Mouse (Mus musculus) c-Kit-positive CD71-negative TER-119-negative erythroid progenitor cells, embryonic 14.5 days (primary cell): ENCODE data around the gene Pde4dip.
A peak's percentile ranks its signal among the peaks of the same experiment; 100 is the strongest.

ENCODE experiments used
- DNase-seq: peaks from one replicate; pipeline ENCODE4 v3.0.0-alpha.2; 2013; ENCODE audit warnings: low read depth

Gene Pde4dip

DNA sequence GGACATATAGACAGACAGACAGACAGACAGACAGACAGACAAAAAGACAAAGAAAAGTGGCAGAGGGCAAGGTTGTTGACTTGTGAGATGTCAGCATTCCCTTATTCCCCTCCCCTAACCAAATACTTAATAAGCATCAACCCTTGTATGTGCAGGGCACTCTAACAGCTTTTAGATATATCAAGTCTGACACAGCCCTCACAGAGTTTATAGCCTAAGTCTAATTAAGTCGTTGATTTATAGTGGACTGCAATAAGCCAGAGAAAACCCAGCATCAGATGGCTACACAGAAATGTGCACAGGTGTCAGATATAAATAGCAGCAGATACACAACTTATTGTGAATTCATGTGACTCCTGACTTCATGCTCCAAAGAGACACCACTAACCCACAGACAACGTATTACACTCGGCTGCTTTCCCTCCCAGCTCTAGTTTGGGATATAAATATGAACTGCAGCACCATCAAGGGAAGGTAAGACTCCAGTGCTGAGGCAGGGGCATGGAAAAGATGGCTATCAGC, 87.3 kb downstream of the Pde4dip start:
- no peak for DNase-seq

DNA sequence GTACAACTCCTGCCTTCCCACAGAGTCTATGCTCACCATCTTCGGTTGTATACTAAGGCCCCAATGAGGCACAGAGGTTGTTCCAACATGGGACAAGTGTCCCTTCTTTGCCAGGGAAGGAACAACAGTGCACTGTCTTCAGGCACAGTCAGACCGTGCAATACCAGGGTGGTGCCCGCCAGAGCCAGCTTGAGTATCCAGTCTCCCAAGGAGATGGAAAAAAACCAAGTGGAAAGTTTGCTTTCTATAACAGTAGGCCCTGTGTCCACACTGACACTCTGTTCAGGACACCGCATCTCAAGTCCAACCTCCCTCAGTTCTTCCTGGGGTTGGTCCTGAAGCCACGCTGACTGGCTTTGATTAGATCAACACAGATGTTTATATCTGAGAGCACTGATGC, 87.8 kb downstream of the Pde4dip start:
- DNase-seq, result no peak

DNA sequence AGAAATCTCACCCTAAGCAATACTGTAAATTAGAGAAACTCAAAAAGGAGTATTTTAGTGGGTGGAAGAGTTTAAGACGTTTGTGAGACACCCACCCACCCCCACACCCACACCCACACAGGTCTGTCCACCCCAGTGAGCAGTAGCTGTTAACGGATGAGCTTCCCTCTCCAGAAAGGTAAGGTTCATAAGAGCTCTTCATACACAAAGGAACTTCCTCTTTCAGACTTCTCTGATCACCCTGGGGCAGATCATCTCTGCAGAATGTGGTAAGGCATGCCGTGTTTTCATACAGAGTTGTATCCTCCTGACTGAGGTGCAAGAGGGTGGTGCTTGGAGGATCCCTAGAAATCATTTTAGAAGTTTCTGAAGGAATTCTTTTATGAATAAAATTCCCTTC, 88.5 kb downstream of the Pde4dip start:
- DNase-seq, result no peak

DNA sequence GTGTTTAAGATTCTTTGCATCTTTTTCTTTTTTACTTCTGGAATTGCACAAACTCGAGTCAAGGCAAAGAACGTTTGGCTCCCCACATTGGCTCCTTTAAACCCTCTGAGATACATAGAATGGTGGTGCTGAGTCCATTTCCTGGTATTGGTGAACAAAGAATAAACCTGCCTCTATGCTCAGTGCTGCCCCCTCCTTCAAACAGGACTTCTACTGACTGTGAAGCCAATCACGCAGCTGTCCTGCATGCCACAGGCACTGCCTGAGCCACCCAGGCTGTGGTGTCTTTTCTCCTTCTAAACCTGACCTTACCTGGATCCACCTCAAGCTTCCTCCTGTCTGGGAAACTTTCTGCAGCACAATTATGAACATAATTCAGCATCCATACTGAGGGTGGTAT, 89.2 kb downstream of the Pde4dip start:
- no peak for DNase-seq

DNA sequence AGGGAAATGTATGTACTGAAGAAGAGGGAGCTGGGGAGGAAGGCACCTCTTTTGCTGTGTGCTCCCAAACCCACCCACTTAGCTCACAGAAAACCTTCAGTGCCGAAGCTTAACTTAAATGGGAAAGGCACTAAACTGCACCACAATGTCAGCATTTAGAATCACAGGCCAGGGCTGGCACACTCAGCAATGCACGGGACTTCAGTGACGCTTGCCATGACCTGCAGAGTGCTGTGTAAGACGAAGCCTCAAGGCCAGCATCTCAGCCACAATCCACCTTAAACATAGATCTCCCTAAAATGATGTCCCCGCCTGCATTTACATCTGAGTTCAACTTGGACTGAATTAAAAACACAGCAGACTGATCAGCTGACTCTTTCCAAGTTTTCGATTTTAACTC, 91.1 kb downstream of the Pde4dip start:
- no peak for DNase-seq

DNA sequence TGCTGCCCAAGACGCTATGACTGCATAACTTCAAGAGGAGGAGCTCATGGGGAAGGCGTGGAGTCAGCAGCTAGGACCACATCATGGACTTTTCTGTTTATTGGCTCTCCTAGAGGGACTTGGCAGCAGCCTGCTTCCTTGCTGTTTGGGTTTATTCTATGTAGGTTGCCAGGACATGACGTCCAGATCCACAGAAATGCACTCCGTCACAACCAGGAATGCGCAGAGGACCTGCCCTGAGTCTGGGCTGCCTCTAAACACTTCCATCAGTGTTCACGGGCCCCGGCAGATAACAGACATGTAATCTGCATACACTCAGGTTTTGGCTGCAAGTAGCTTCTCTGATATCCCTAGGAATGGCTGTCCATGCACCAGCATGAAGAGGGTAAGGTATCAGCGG, 94.5 kb downstream of the Pde4dip start:
- DNase-seq, result no peak

DNA sequence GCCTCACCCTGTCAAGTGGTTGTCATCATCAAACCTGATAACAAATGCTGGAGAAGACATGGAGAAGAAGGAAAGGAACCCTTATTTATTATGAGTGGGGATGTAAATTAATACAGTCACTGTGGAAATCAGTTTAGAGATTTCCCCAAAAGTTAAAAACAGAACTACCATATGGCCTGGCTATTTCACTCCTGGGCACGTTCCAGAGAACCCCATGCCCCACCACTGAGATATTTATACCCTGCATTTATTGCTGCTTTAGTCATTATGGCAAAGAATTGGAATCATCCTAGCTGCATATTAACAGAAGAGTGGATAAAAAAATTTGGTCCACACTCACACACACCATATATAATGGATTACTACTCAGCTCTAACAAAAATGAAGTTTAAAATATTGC, 98.4 kb downstream of the Pde4dip start:
- no peak for DNase-seq

DNA sequence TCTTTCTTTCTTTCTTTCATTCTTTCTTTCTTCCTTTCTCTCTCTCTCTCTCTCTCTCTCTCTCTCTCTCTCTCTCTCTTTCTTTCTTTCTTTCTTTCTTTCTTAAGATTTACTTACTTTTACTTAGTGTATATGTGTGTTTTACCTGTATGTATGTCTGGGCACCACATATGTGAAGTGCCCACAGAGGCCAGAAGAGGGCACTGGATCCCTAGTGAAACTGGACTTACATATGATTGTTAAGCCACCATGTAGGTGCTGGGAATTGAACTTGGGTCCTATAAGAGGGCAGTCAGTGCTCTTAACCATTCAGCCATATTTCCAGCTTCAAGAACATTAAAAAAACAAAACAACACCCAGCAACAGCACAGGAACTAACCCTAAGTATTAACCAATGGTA, 99.2 kb downstream of the Pde4dip start:
- DNase-seq, result no peak

DNA sequence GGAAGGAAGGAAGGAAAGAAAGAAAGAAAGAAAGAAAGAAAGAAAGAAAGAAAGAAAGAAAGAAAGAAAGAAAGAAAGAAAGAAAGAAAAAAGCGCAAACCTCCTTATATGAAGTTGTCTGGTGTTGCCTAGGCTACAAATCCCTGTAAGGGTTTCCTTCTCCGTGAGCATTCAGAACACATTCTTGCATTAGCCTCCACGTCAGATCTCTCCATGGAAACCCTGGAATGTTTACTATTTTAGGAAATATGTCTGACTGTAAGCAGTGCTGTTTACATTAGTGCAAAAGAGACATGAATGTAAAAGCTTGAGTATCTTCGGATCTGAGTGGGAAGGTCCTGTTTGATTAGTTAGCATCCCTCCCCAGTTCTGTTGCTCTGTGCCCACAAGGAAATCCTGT, 112.3 kb downstream of the Pde4dip start:
- no peak for DNase-seq

DNA sequence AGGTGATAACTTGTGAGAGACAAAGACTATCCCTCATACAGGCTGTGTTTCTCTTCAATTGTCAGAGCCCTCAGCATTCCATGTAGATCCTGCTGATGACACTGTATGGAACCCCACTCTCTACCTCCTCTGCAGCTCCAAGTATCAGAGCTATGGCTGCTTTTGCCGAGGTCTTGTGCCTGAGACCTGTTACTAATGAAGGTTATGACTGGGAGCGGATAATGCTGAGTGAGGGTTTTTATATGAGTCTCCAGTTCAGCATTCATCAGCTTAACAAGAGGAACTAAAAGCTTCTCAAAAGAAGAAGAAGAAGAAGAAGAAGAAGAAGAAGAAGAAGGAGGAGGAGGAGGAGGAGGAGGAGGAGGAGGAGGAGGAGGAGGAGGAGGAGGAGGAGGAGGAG, 112.8 kb downstream of the Pde4dip start:
- DNase-seq, result no peak

DNA sequence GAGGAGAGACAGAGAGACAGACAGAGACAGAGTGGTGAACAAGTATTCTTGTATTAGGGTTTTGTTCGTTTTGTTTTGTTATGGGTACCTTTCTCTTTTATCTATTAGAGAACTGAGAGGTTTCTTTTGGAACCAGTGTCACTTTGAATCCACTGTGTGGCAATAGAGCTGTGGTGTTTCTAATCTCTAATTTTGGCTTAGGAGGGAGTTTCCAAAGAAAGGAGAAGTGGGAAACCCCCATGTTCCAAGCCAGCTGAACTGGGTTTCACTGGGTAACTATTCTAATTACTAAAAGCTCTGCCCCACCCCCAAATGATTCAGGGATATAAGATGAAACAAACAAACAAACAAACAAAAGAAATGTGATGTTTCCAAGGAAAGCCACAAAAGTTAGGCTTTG, 113.6 kb downstream of the Pde4dip start:
- no peak for DNase-seq

DNA sequence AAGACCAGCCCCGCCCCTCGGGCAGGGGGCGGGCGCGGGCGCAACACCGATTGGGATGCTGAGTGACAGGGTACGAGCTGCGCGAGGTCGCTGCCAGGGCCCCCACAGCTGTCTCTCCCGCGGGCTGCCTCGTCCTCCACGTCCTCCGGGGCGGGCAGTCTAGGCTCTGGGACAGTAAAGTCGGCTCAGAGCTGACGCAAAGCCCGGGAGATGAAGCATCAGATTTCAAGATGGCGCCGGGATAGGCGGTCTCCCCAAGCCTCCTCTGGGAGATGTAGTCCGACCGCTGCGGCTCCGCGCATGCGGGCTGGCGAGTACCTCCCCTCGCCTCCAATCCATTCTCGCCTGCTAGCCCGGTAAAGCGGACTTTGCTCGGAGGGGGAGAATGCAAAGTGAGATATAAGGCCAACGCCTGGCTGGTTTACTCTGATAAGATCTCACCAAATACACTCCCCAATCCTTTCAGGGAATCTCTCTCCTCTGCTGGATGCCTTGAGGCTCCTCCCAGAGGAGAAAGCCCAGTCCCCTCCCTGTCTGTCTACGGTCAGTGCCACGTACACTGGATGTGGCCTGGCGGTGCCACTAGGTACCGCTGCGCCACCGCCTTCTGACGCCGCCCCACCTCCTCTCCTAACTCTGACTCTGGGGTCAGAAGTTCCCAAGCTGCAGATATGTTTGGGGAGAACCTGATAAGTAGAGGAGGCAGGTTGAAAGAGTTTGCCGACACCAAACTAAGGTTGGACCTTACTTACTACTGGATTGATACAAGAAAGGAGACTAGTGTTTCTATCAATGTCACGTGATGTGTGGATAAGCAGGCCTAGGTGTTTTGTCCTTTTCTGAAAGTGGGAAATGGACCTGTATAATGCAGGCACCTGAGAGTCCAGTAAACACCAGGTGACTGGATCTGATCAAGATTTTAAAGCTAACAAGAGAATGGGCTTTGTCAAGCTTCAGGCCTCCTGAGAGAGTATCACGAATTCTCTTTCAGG, 120.4 kb downstream of the Pde4dip start:
- DNase-seq, result peak; percentile 72

DNA sequence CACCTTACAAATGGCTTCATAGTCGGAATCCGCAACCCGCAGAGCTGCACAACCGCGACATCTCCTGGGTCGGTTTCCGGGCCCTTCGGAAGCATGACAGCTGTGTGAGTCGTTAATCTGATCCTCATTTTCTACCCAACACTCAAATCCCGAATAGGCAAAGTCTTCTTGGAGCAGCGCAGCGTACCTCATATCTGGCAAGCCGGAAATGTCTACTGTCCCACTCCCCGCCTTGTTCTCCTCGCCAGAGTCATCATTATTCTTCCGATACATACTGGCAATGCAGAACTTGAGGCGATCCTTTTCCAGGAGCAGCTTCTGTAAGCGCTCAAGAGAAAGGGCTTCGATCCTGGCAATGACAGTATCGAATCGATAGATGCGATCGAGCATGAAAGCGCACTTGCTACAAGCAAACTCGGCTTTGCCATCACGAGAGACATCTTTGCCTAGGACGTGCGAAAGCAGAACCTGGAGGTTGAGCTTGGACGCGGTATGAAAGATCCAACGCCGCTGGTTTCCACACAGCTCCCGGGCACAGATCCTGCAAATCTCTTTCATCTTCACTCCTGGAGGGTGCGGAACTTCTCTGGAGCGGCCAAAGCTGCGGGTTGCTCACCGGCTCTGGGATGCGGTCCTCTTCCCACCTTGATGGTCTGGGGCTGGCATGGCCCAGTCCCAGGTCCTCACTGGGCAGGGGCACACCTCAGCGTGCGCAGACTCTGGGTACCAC, 121.3 kb downstream of the Pde4dip start:
- no peak for DNase-seq

DNA sequence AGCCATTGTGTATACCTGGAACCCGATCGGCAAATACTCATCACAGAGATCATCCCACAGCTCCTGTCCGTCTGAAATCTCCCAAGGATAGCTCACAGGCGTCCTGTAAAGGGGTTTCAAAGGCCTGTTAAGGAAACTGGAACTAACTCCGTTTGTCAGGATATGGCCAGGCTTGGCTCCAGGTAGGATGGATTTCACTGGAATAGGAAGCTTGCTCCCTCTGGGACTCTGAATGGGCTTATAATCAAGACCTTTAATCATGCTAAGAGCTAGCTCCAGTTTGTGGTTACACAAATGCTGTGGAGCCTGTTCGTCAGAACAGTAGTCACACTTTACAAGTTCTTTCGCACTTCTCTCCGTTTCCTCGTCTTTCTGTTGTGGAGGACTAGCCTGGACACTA, 122.0 kb downstream of the Pde4dip start:
- no peak for DNase-seq

DNA sequence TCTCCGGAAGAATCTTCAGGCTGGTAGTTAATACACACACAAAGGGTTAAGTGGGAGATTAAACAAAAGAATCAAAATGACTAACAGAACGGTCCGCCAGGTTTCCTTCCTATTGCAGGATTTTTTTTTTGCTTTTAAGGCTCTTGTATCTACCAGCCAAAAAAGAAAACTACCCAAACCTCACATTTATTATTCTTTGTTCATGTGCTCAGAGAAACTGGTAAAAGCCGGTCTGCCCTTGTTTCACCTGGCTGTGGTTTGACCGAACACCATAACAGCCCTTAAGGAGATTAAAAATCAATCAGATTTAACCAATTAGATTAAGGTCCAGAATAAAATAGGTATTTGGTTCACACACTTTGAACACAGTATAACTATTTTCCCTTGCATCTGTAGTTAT, 124.4 kb downstream of the Pde4dip start:
- no peak for DNase-seq

DNA sequence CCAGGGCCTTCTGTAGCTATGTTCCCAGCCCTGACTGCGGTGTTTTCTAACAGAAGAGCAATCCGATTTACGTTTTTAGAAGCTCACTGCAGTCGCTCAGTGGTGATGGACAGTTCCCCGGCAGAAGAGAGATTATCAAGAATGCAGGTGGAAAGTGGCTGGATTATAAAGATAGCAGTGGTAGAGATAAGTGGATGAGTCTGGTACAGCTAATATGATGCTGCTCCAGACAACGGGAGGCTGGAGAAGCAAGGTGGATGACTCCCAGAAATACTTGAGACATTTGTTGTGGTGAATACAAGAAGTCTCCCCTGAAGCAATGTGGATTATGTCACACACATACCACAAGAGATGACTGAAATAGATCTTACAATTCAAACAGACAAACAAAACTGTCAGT, 126.6 kb downstream of the Pde4dip start:
- DNase-seq, result no peak

DNA sequence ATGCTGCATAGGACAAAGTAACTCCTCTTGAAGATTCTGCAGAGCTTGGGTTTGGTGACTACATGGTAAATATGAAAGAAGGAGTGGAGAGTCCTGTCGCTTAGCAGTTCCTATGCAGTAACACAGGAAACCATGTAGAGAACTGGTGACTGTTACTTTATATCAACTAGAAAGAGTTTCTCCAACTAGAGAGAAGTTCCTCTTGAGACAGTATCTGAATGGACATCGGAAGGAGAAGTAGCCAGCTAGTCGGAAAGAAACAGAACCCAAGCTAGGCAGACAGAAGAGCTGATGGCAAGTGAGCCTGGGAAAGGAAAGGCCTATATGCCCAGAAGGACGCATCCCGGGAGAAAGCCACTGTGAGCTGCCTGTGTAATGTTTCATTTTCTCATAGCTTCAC, 127.3 kb downstream of the Pde4dip start:
- no peak for DNase-seq

DNA sequence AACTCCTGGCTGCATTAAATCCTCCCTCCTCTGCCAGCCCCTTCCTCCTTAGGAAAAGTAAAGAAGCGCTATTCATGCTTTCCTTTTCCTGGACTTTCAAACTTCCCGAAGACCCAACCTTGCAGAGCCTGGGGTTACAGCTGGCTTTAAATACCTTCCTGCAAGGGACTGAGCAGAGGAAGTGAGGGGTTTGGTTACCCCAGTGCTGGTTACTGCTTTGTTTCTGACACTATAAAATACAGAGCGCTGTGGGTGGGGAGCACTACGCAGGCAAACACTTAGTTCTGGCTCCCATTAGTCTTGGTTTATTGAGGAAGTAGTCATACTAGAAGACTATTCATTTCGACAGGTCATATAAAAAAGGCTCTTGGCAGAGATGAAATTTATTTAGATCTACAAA, 128.7 kb downstream of the Pde4dip start:
- DNase-seq, result no peak

DNA sequence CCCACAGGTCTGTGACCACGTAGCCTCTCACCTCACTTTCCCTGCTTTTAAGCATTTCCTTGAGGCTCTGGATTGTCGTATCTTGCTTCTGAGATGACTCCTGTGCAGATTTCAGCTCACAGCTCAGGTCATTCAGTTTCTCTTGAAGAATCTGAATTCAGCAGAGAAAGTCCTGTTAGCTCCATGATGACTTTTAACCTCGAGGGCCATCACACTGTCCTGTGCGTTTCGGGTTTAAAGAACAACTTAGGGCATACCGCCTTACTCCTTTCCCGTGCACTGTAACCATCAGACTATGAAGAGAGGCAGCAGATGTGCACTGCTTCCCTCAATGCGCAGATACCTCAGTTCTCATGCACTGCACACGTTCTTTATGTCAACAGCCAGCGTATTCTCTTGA, 131.0 kb downstream of the Pde4dip start:
- no peak for DNase-seq

DNA sequence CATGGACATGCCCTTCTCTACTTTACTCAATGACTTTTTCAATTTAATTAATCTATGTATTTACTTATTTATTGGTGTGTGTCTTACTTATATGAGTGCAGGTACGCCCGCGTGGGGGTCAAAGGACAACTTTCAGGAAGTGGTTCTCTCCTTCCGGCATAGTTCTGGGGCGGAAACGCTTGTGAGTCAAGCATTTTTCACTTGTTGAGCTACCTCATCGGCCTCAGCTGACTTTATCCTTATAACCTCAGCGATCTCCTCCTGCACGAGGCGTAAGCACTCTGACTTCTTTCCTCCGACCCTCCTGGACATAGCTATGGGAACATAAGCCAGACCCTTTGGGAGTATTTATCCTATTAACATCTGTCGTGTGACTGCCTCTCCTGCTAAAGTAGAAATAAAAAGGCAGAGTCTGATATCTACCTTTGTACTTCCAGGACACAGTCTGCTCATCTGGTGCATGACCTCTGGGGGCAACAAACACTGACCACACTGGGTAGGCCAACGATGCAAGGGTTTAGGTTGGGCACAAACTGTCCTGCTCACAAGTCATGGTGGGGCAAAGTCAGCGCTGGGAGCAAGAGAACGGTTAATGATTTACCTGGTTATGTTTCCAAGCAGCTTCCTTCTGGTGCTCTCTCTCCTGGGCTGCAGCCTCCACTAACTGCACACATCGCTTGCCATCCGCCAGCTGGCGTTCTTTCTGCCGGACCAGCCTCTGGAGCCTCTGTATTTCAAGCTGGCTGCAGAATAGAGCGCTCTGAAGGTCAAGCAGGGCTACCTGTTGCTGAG, 132.0 kb downstream of the Pde4dip start:
- no peak for DNase-seq

DNA sequence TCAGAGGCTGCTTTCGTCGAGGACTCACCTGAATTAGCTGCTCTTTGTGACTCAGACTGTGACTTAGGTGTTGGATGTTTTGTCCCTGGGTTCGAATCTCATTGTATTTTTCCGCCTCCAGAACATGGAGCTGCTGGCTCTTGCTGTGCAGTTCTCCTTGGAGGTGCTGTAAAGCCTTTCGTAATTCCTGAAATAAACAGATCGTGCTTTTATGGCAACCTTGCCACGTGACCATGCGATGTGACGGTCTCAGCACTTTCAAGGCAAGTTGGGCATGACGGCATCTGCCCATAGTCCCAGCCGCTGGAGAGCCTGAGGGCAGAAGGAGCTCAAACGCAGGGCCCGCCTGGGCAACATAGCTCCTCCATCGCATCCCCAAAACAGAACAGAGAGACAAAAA, 133.1 kb downstream of the Pde4dip start:
- no peak for DNase-seq

DNA sequence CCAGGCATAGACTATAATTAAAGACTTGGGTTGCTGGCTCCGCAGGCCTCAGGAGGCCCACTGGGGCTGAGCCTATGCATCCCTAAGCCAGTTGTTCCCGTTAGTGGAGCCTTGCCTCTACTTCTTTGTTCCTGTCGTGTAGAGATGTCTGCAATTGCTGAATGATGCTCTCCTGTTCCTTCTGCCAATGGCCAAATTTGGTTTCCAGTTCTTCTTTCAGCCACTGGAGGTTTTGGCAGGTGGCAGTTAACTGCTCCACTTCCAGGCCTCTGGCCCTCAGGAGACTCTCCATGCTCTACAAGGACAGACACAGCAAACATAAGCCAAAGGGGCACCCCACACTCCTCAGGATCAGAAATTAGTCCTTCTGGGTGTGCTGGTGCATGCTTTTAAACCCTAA, 135.6 kb downstream of the Pde4dip start:
- DNase-seq, result no peak
